Mouse (Mus musculus): ENCODE results near the gene Grb10. TPM values are rescaled to one million over a fixed set of nuclear protein-coding genes. Genes with fewer than 3 reads are reported as not detected.

The Grb10 gene
- polyA plus RNA-seq, 1 experiment from 2014 or later, result 52.8 TPM

- ATAC-seq, result no peak
- DNase-seq (ENCODE audit: low read depth, low spot score), result no peak
- no peaks in the 10 kb centered on the region for H3K27me3 ChIP-seq
- no peak for TF ChIP-seq CTCF (IDR thresholded peaks at IDR 0.05)
- in situ Hi-C loops (cut with MboI; ENCODE audit: low pct_unique_long_range_greater_than_20kb), result no loop called here
- POLR2A ChIA-PET, result no interaction called here
- CTCF ChIA-PET, result interaction anchor here (1.6 kb wide), 1 partner anchor 20 kb away, joined by 3 read pairs; no protein-coding TSS in a partner anchor
These were observed 85.9 kb downstream of the Grb10 start for GRCm38 (mm10) chr11:11952569-11952968.

GRCm38 (mm10) chr11:11948988-11949365 lies 89.5 kb downstream of the Grb10 start:
- POLR2A ChIA-PET, result no interaction called here
- TF ChIP-seq CTCF (IDR thresholded peaks at IDR 0.05), result no peak
- no peaks in the 10 kb centered on the region for H3K27me3 ChIP-seq
- DNase-seq (ENCODE audit: low read depth, low spot score), result no peak
- in situ Hi-C loops (cut with MboI; ENCODE audit: low pct_unique_long_range_greater_than_20kb), result no loop called here
- CTCF ChIA-PET, result no interaction called here
- no peak for ATAC-seq

GRCm38 (mm10) chr11:11948321-11948987 lies 90.0 kb downstream of the Grb10 start:
- POLR2A ChIA-PET, result no interaction called here
- TF ChIP-seq CTCF (IDR thresholded peaks at IDR 0.05), result no peak
- no peak for DNase-seq (ENCODE audit: low read depth, low spot score)
- in situ Hi-C loops (cut with MboI; ENCODE audit: low pct_unique_long_range_greater_than_20kb), result no loop called here
- no peaks in the 10 kb centered on the region for H3K27me3 ChIP-seq
- no peak for ATAC-seq
- CTCF ChIA-PET, result no interaction called here

- in situ Hi-C loops (cut with MboI; ENCODE audit: low pct_unique_long_range_greater_than_20kb), result no loop called here
- ATAC-seq (no peak), DNase-seq (ENCODE audit: low read depth, low spot score) (no peak)
- no peaks in the 10 kb centered on the region for H3K27me3 ChIP-seq
- CTCF ChIA-PET, result no interaction called here
- TF ChIP-seq CTCF (IDR thresholded peaks at IDR 0.05), result no peak
- POLR2A ChIA-PET, result no interaction called here
These were observed 90.6 kb downstream of the Grb10 start for GRCm38 (mm10) chr11:11947857-11948256.

GRCm38 (mm10) chr11:11945766-11946165 lies 92.7 kb downstream of the Grb10 start:
- in situ Hi-C loops (cut with MboI; ENCODE audit: low pct_unique_long_range_greater_than_20kb), result no loop called here
- no peaks in the 10 kb centered on the region for H3K27me3 ChIP-seq
- CTCF ChIA-PET, result interaction anchor here (1.1 kb wide), 1 partner anchor 125 kb away, joined by 3 read pairs; no protein-coding TSS in a partner anchor
- DNase-seq (ENCODE audit: low read depth, low spot score) (no peak), ATAC-seq (no peak)
- POLR2A ChIA-PET, result no interaction called here
- TF ChIP-seq CTCF (IDR thresholded peaks at IDR 0.05), result no peak

GRCm38 (mm10) chr11:11944814-11945213 lies 93.7 kb downstream of the Grb10 start:
- TF ChIP-seq CTCF (IDR thresholded peaks at IDR 0.05), result no peak
- no peaks in the 10 kb centered on the region for H3K27me3 ChIP-seq
- POLR2A ChIA-PET, result no interaction called here
- no peak for DNase-seq (ENCODE audit: low read depth, low spot score)
- CTCF ChIA-PET, result no interaction called here
- in situ Hi-C loops (cut with MboI; ENCODE audit: low pct_unique_long_range_greater_than_20kb), result no loop called here
- no peak for ATAC-seq

GRCm38 (mm10) chr11:11944082-11944349 lies 94.5 kb downstream of the Grb10 start:
- H3K27me3 ChIP-seq, result no peaks in the 10 kb centered on the region
- TF ChIP-seq CTCF (IDR thresholded peaks at IDR 0.05), result no peak
- no peak for ATAC-seq
- CTCF ChIA-PET, result no interaction called here
- in situ Hi-C loops (cut with MboI; ENCODE audit: low pct_unique_long_range_greater_than_20kb), result no loop called here
- POLR2A ChIA-PET, result no interaction called here
- no peak for DNase-seq (ENCODE audit: low read depth, low spot score)

GRCm38 (mm10) chr11:11943240-11944081 lies 95.0 kb downstream of the Grb10 start:
- ChIA-PET CTCF (no interaction called here), POLR2A (no interaction called here)
- DNase-seq (ENCODE audit: low read depth, low spot score) (no peak), ATAC-seq (no peak)
- no peaks in the 10 kb centered on the region for H3K27me3 ChIP-seq
- no peak for TF ChIP-seq CTCF (IDR thresholded peaks at IDR 0.05)
- in situ Hi-C loops (cut with MboI; ENCODE audit: low pct_unique_long_range_greater_than_20kb), result no loop called here

- in situ Hi-C loops (cut with MboI; ENCODE audit: low pct_unique_long_range_greater_than_20kb), result no loop called here
- no peaks in the 10 kb centered on the region for H3K27me3 ChIP-seq
- no peak for DNase-seq (ENCODE audit: low read depth, low spot score)
- ATAC-seq, result no peak
- ChIA-PET POLR2A (interaction anchor here (0.6 kb wide), 1 partner anchor 59 kb away, joined by 6 read pairs; no protein-coding TSS in a partner anchor), CTCF (no interaction called here)
- no peak for TF ChIP-seq CTCF (IDR thresholded peaks at IDR 0.05)
These were observed 95.9 kb downstream of the Grb10 start for GRCm38 (mm10) chr11:11942320-11943217.

GRCm38 (mm10) chr11:11940833-11941681 lies 97.4 kb downstream of the Grb10 start:
- in situ Hi-C loops (cut with MboI; ENCODE audit: low pct_unique_long_range_greater_than_20kb), result no loop called here
- CTCF ChIA-PET, result no interaction called here

More at GRCm38 (mm10) chr11:11940833-11941681, 97.4 kb downstream of the Grb10 start:
- H3K27me3 ChIP-seq, result no peaks in the 10 kb centered on the region
- POLR2A ChIA-PET, result no interaction called here
- no peak for TF ChIP-seq CTCF (IDR thresholded peaks at IDR 0.05)
- ATAC-seq (no peak), DNase-seq (ENCODE audit: low read depth, low spot score) (no peak)

Data from Patski (cell line).